Mouse (Mus musculus): ENCODE data around the gene P3h1. TPM values are rescaled to one million over a fixed set of nuclear protein-coding genes. Genes with fewer than 3 reads are reported as not detected.

The P3h1 gene
- polyA plus RNA-seq, 1 experiment from 2014 or later: 12.1 TPM

DNA sequence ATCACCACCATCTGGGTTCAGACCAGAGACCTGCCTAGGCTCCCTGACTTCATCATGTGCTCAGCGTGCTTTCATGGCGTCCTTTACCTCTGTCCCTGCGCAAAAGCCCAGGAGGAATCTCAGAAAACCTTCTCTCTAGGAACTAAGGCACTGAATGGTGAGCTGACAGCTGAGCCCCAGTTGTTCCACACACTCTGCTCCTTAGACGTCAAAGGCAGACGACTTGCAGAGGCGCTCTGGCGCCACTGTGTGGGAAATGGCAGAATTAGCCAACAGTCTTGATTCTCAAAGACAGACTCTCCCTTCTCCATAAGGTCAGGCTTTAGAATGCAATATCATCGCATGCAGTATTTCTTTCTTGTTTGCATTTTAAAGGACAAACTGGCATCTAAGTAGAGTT, 28.0 kb upstream of the P3h1 start:
- no peaks in the 10 kb centered on the region for H3K9me3 ChIP-seq (ENCODE audit: low read length)
- no peak overlapping the region for H3K4me3 ChIP-seq (ENCODE audit: low read depth, low read length)
- H3K36me3 ChIP-seq (replicated peaks; ENCODE audit: insufficient read depth, low read length): no peaks in the 10 kb centered on the region; the same call in 1 of the 2 replicates
- peak; percentile 62 for ATAC-seq
- peak; percentile 76 for DNase-seq
- 17% methylated on average over 8 of the region's 8 CpGs for WGBS (ENCODE audit: insufficient replicate concordance)
- no peaks in the 10 kb centered on the region for H3K4me1 ChIP-seq (ENCODE audit: insufficient read depth)
- no peak for TF ChIP-seq EP300 (IDR thresholded peaks at IDR 0.05; ENCODE audit: low read depth)
- peak; percentile 98 for TF ChIP-seq CTCF (IDR thresholded peaks at IDR 0.05; ENCODE audit: low read depth)
- no peaks in the 10 kb centered on the region for H3K27me3 ChIP-seq (ENCODE audit: insufficient read depth, low read length)
- no peak overlapping the region for H3K27ac ChIP-seq (ENCODE audit: low read depth)
- no peak overlapping the region for H3K4me2 ChIP-seq (ENCODE audit: low read depth, low read length)
- H3K9ac ChIP-seq (replicated peaks): no peak overlapping the region

- ATAC-seq (no peak), DNase-seq (no peak)
- 68% methylated on average over 8 of the region's 8 CpGs for WGBS (ENCODE audit: insufficient replicate concordance)
- Histone ChIP-seq H3K27me3 (ENCODE audit: insufficient read depth, low read length) (no peaks in the 10 kb centered on the region), H3K4me3 (ENCODE audit: low read depth, low read length) (no peak overlapping the region), H3K9me3 (ENCODE audit: low read length) (no peaks in the 10 kb centered on the region), H3K4me1 (ENCODE audit: insufficient read depth) (no peaks in the 10 kb centered on the region), H3K27ac (ENCODE audit: low read depth) (no peak overlapping the region), H3K36me3 (replicated peaks; ENCODE audit: insufficient read depth, low read length) (no peaks in the 10 kb centered on the region), H3K9ac (replicated peaks) (no peak overlapping the region), H3K4me2 (ENCODE audit: low read depth, low read length) (no peak overlapping the region)
- no peak for TF ChIP-seq EP300 (IDR thresholded peaks at IDR 0.05; ENCODE audit: low read depth)
These were observed 16.0 kb upstream of the P3h1 start for GRCm38 (mm10) chr4:119216667-119217066.

- Histone ChIP-seq H3K36me3 (replicated peaks; ENCODE audit: insufficient read depth, low read length) (no peaks in the 10 kb centered on the region), H3K9ac (replicated peaks) (no peak within 1 kb of the TSS), H3K27ac (ENCODE audit: low read depth) (no peak within 1 kb of the TSS), H3K9me3 (ENCODE audit: low read length) (no peaks in the 10 kb centered on the region), H3K27me3 (ENCODE audit: insufficient read depth, low read length) (no peaks in the 10 kb centered on the region), H3K4me1 (ENCODE audit: insufficient read depth) (no peaks in the 10 kb centered on the region), H3K4me2 (ENCODE audit: low read depth, low read length) (no peak within 1 kb of the TSS), H3K4me3 (ENCODE audit: low read depth, low read length) (no peak within 1 kb of the TSS)
- ATAC-seq (no peak), DNase-seq (no peak)
- no peak for TF ChIP-seq EP300 (IDR thresholded peaks at IDR 0.05; ENCODE audit: low read depth)
- TF ChIP-seq CTCF (IDR thresholded peaks at IDR 0.05; ENCODE audit: low read depth): no peak
- WGBS (ENCODE audit: insufficient replicate concordance): 16% methylated on average over 11 of the region's 11 CpGs
These were observed 14.5 kb upstream of the P3h1 start, which contains the start of gene Tmem269 for GRCm38 (mm10) chr4:119218169-119218568. Gene Tmem269, minus strand, starts transcription at chr4:119218217.

- TF ChIP-seq EP300 (IDR thresholded peaks at IDR 0.05; ENCODE audit: low read depth) (no peak), CTCF (IDR thresholded peaks at IDR 0.05; ENCODE audit: low read depth) (peak; percentile 92)
- H3K27me3 ChIP-seq (ENCODE audit: insufficient read depth, low read length): no peaks in the 10 kb centered on the region
- H3K36me3 ChIP-seq (replicated peaks; ENCODE audit: insufficient read depth, low read length): peaks cover 20% of the 10 kb centered on the region; the same call in 1 of the 2 replicates
- H3K4me1 ChIP-seq (ENCODE audit: insufficient read depth): peaks cover 3% of the 10 kb centered on the region; the same call in 1 of the 2 replicates
- DNase-seq: peak; percentile 58
- H3K9ac ChIP-seq (replicated peaks): no peak overlapping the region
- H3K9me3 ChIP-seq (ENCODE audit: low read length): no peaks in the 10 kb centered on the region
- 70% methylated on average over 1 of the region's 1 CpGs for WGBS (ENCODE audit: insufficient replicate concordance)
- no peak overlapping the region for H3K4me2 ChIP-seq (ENCODE audit: low read depth, low read length)
- peak; percentile 56 for ATAC-seq
- no peak overlapping the region for H3K4me3 ChIP-seq (ENCODE audit: low read depth, low read length)
- H3K27ac ChIP-seq (ENCODE audit: low read depth): no peak overlapping the region
These were observed 9.0 kb upstream of the P3h1 start for GRCm38 (mm10) chr4:119223696-119224095.

DNA sequence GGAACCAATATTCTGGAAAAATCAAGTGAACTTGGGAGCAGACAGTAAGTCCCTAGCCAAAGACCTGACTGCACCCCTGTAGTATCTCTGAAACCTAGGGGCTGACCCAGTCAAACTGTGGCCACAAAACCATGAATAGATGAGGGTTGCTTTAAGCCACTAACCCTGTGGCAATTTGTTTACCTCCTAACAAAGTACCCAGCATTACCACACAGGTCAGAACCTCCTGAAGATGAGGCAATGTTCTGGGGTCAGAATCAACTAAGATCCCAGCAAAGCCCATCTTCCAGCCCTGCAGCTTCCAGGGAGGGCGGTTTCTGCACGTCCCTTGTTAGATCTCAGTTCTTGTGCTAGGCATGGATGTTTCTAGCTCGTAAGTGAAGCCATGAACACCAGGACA, 8.2 kb upstream of the P3h1 start:
- H3K27ac ChIP-seq (ENCODE audit: low read depth): peak overlapping the region; percentile 71
- no peak overlapping the region for H3K9ac ChIP-seq (replicated peaks)
- no peaks in the 10 kb centered on the region for H3K27me3 ChIP-seq (ENCODE audit: insufficient read depth, low read length)
- H3K4me2 ChIP-seq (ENCODE audit: low read depth, low read length): no peak overlapping the region
- H3K36me3 ChIP-seq (replicated peaks; ENCODE audit: insufficient read depth, low read length): peaks cover 20% of the 10 kb centered on the region; the same call in 1 of the 2 replicates
- peaks cover 3% of the 10 kb centered on the region; the same call in 1 of the 2 replicates for H3K4me1 ChIP-seq (ENCODE audit: insufficient read depth)
- DNase-seq: no peak
- H3K4me3 ChIP-seq (ENCODE audit: low read depth, low read length): no peak overlapping the region
- no peak for TF ChIP-seq EP300 (IDR thresholded peaks at IDR 0.05; ENCODE audit: low read depth)
- no peak for TF ChIP-seq CTCF (IDR thresholded peaks at IDR 0.05; ENCODE audit: low read depth)
- 92% methylated on average over 3 of the region's 3 CpGs for WGBS (ENCODE audit: insufficient replicate concordance)
- no peaks in the 10 kb centered on the region for H3K9me3 ChIP-seq (ENCODE audit: low read length)
- ATAC-seq: peak; percentile 71

- no peak overlapping the region for H3K9ac ChIP-seq (replicated peaks)
- peaks cover 3% of the 10 kb centered on the region; the same call in 1 of the 2 replicates for H3K4me1 ChIP-seq (ENCODE audit: insufficient read depth)
- no peaks in the 10 kb centered on the region for H3K9me3 ChIP-seq (ENCODE audit: low read length)
- 73% methylated on average over 9 of the region's 9 CpGs for WGBS (ENCODE audit: insufficient replicate concordance)
- no peaks in the 10 kb centered on the region for H3K27me3 ChIP-seq (ENCODE audit: insufficient read depth, low read length)
- H3K27ac ChIP-seq (ENCODE audit: low read depth): peak overlapping the region; percentile 71
- TF ChIP-seq EP300 (IDR thresholded peaks at IDR 0.05; ENCODE audit: low read depth) (no peak), CTCF (IDR thresholded peaks at IDR 0.05; ENCODE audit: low read depth) (peak; percentile 58)
- DNase-seq (peak; percentile 64), ATAC-seq (peak; percentile 72)
- peaks cover 20% of the 10 kb centered on the region; the same call in 1 of the 2 replicates for H3K36me3 ChIP-seq (replicated peaks; ENCODE audit: insufficient read depth, low read length)
- H3K4me2 ChIP-seq (ENCODE audit: low read depth, low read length): no peak overlapping the region
- no peak overlapping the region for H3K4me3 ChIP-seq (ENCODE audit: low read depth, low read length)
These were observed 7.0 kb upstream of the P3h1 start for GRCm38 (mm10) chr4:119225719-119226118.

Measured in liver, postnatal 0 days (tissue).